ENCODE assay signal across 10 mouse cellular contexts in genomic region chr9:44231609-44232008, GRCm38 (mm10). TPM values are rescaled to one million over a fixed set of nuclear protein-coding genes. Genes with fewer than 3 reads are reported as not detected.
DNase-seq lines count a peak whose midpoint lies in the region; ATAC-seq and TF ChIP-seq lines count a peak whose summit lies in the region.
"Had no signal": no experiment of that assay in that cellular context is flagged by ENCODE, and none has a peak within 500 bp of the region (broad histone marks: within the 10 kb centered on the region; RNA-seq: fewer than 3 reads in every experiment).

No protein-coding gene starts in this region.

- no peak for TF ChIP-seq CTCF in heart, postnatal 0 days (IDR thresholded peaks at IDR 0.05; ENCODE audit: low read depth)
- TF ChIP-seq CTCF in bone marrow, adult 2 months (IDR thresholded peaks at IDR 0.05; ENCODE audit: control insufficient read depth, insufficient read depth, low read length) = no peak
- TF ChIP-seq CTCF in liver, embryonic 14.5 days (IDR thresholded peaks at IDR 0.05; ENCODE audit: low read depth) = 0 out of 2 replicates have a peak, but pooled peaks have one; percentile 2

- H3K4me1 ChIP-seq in heart, postnatal 0 days (ENCODE audit: control insufficient read depth, insufficient read depth) = peaks cover 29% of the 10 kb centered on the region
- peaks cover 5% of the 10 kb centered on the region; the same call in 1 of the 2 replicates for H3K4me1 ChIP-seq in bone marrow, adult 2 months (ENCODE audit: control insufficient read depth, insufficient read depth, low read length)
- peaks cover 27% of the 10 kb centered on the region for H3K4me1 ChIP-seq in forebrain, embryonic 16.5 days (replicated peaks; ENCODE audit: control insufficient read depth, insufficient read depth, low read length)
- H3K4me1 ChIP-seq in liver, embryonic 14.5 days (replicated peaks; ENCODE audit: control insufficient read depth in 2 of 2, insufficient read depth in 2 of 2, low read length in 1 of 2) = peaks cover 10 to 18% of the 10 kb centered on the region in 2 experiments

- no peaks in the 10 kb centered on the region for H3K27me3 ChIP-seq in heart, postnatal 0 days (ENCODE audit: control insufficient read depth, insufficient read depth, low read length)
- H3K27me3 ChIP-seq in forebrain, embryonic 16.5 days (replicated peaks; ENCODE audit: control insufficient read depth, insufficient read depth, low read length) = no peaks in the 10 kb centered on the region
- no peaks in the 10 kb centered on the region for H3K27me3 ChIP-seq in liver, embryonic 14.5 days (ENCODE audit: control insufficient read depth, insufficient read depth, low read length)

- intact Hi-C loops in left cerebral cortex, postnatal 4 days (cut with DNase I) = loop anchor here (10.0 kb wide), 1 partner anchor 247 kb away; no protein-coding TSS in a partner anchor

- H3K36me3 ChIP-seq in heart, postnatal 0 days (replicated peaks; ENCODE audit: control insufficient read depth, insufficient read depth, low read length) = no peaks in the 10 kb centered on the region
- no peaks in the 10 kb centered on the region for H3K36me3 ChIP-seq in forebrain, embryonic 16.5 days (ENCODE audit: control insufficient read depth, insufficient read depth)
- no peaks in the 10 kb centered on the region for H3K36me3 ChIP-seq in liver, embryonic 14.5 days (replicated peaks; ENCODE audit: control insufficient read depth, insufficient read depth, low read depth)

- ATAC-seq in heart, postnatal 0 days (ENCODE audit: insufficient read depth, low read depth) = no peak
- ATAC-seq in forebrain, embryonic 16.5 days = no peak
- ATAC-seq in liver, embryonic 14.5 days (ENCODE audit: insufficient read depth) = no peak

- H3K9me3 ChIP-seq in heart, postnatal 0 days (replicated peaks; ENCODE audit: control insufficient read depth, low read length) = no peaks in the 10 kb centered on the region
- H3K9me3 ChIP-seq in forebrain, embryonic 16.5 days (ENCODE audit: control insufficient read depth, low read length) = no peaks in the 10 kb centered on the region
- no peaks in the 10 kb centered on the region for H3K9me3 ChIP-seq in liver, embryonic 14.5 days (ENCODE audit: control insufficient read depth, low read length)

- DNase-seq in heart, postnatal 0 days (ENCODE audit: low spot score) = no peak
- no peak for DNase-seq in heart, adult 9 months (ENCODE audit: low spot score in 2 of 2)
- DNase-seq in liver, embryonic 14.5 days (ENCODE audit: low read depth in 3 of 3, low spot score in 3 of 3) = no peak
- no peak for DNase-seq in left cerebral cortex, postnatal 4 days
- DNase-seq in cerebellum, postnatal 14 days = no peak
- no peak for DNase-seq in thymus, postnatal 4 days
- DNase-seq: gastrocnemius, postnatal 14 days had no signal

- no peak overlapping the region for H3K4me3 ChIP-seq in heart, postnatal 0 days (ENCODE audit: low read depth, low read length)
- H3K4me3 ChIP-seq in bone marrow, adult 2 months (replicated peaks; ENCODE audit: control insufficient read depth, low read depth, low read length) = peak overlapping the region; percentile 29
- H3K4me3 ChIP-seq in forebrain, embryonic 16.5 days (replicated peaks; ENCODE audit: low read length) = no peak overlapping the region
- H3K4me3 ChIP-seq in liver, embryonic 14.5 days (ENCODE audit: insufficient read depth in 1 of 2, low read depth in 2 of 2, low read length in 2 of 2) = no peak overlapping the region; a peak in 1 of 4 replicates

- no peak for TF ChIP-seq POLR2A in bone marrow, adult 2 months (IDR thresholded peaks at IDR 0.05; ENCODE audit: borderline replicate concordance, control insufficient read depth, low read depth, low read length)

- no peak for TF ChIP-seq EP300 in heart, postnatal 0 days (IDR thresholded peaks at IDR 0.05; ENCODE audit: low read depth)
- no peak for TF ChIP-seq EP300 in liver, embryonic 14.5 days (IDR thresholded peaks at IDR 0.05; ENCODE audit: low read depth)

- peak overlapping the region; percentile 75; the same call in 1 of the 2 replicates for H3K4me2 ChIP-seq in heart, postnatal 0 days (ENCODE audit: low read depth, low read length)
- peak overlapping the region; percentile 88 for H3K4me2 ChIP-seq in forebrain, embryonic 16.5 days (ENCODE audit: low read length)
- peak overlapping the region; percentile 94 for H3K4me2 ChIP-seq in liver, embryonic 14.5 days (ENCODE audit: low read depth)

- no peak overlapping the region for H3K27ac ChIP-seq in heart, postnatal 0 days (ENCODE audit: low read depth)
- H3K27ac ChIP-seq in bone marrow, adult 2 months (ENCODE audit: control insufficient read depth, insufficient read depth, low read depth, low read length, poor library complexity) = peak overlapping the region; percentile 76
- no peak overlapping the region for H3K27ac ChIP-seq in forebrain, embryonic 16.5 days (ENCODE audit: low read length)
- no peak overlapping the region; the same call in 1 of the 2 replicates for H3K27ac ChIP-seq in liver, embryonic 14.5 days
- H3K27ac ChIP-seq: left cerebral cortex, adult 2 months had no signal

- H3K9ac ChIP-seq in heart, postnatal 0 days (replicated peaks; ENCODE audit: low read depth, low read length) = no peak overlapping the region
- no peak overlapping the region for H3K9ac ChIP-seq in forebrain, embryonic 16.5 days (replicated peaks; ENCODE audit: low read depth, low read length)
- no peak overlapping the region for H3K9ac ChIP-seq in liver, embryonic 14.5 days (replicated peaks)

RNA-seq across cellular contexts. Expression of gene Cbl, which starts 2.2 kb away (rescaled TPM):
- total RNA-seq in heart, postnatal 0 days (2014; rRNA removed; ENCODE audit: low replicate concordance) = 17.6 and 18.6 TPM in 2 replicates
- 4.3 and 5.2 TPM in 2 replicates for polyA plus RNA-seq in heart, postnatal 0 days (2015; fragmentation: Nextera tagmentation; extraction: Ambion mirVana)
- polyA plus RNA-seq in bone marrow, adult 2 months (2011; ENCODE audit: insufficient read depth, insufficient read length, low replicate concordance, missing spikeins) = 24.3 and 50.5 TPM in 2 replicates
- polyA plus RNA-seq in forebrain, embryonic 16.5 days (2015; fragmentation: Nextera tagmentation; extraction: Ambion mirVana) = 26.3 and 27.1 TPM in 2 replicates
- 3.4 and 3.9 TPM in 2 replicates for polyA plus RNA-seq in liver, embryonic 14.5 days (2012; rRNA removed)
- polyA plus RNA-seq in liver, embryonic 14.5 days (2014; fragmentation: Nextera tagmentation; extraction: Ambion mirVana) = 3.7 and 5.1 TPM in 2 replicates
- total RNA-seq in left cerebral cortex, postnatal 4 days (2021) = 10 to 100 TPM; 58.4 to 62.4 TPM

RNA-seq across cellular contexts. Expression of gene Ccdc153, which starts 8.9 kb away (rescaled TPM):
- not detected in 2 replicates for total RNA-seq in heart, postnatal 0 days (2014; rRNA removed; ENCODE audit: low replicate concordance)
- 2.0 TPM in 1 of 2 replicates, not detected in the other for polyA plus RNA-seq in heart, postnatal 0 days (2015; fragmentation: Nextera tagmentation; extraction: Ambion mirVana)
- 1.4 TPM in 1 of 2 replicates, not detected in the other for polyA plus RNA-seq in bone marrow, adult 2 months (2011; ENCODE audit: insufficient read depth, insufficient read length, low replicate concordance, missing spikeins)
- 0.48 TPM in 1 of 2 replicates, not detected in the other for polyA plus RNA-seq in forebrain, embryonic 16.5 days (2015; fragmentation: Nextera tagmentation; extraction: Ambion mirVana)
- polyA plus RNA-seq in liver, embryonic 14.5 days (2012; rRNA removed) = not detected in 2 replicates
- not detected in 2 replicates for polyA plus RNA-seq in liver, embryonic 14.5 days (2014; fragmentation: Nextera tagmentation; extraction: Ambion mirVana)
- total RNA-seq in left cerebral cortex, postnatal 4 days (2021) = 1 to 10 TPM; 3.5 to 4.6 TPM
- total RNA-seq: gastrocnemius, postnatal 14 days had no signal

RNA-seq across cellular contexts. Expression of gene Pdzd3, which starts 19.7 kb away (rescaled TPM):
- not detected in 2 replicates for total RNA-seq in heart, postnatal 0 days (2014; rRNA removed; ENCODE audit: low replicate concordance)
- 0.07 and 0.10 TPM in 2 replicates for polyA plus RNA-seq in heart, postnatal 0 days (2015; fragmentation: Nextera tagmentation; extraction: Ambion mirVana)
- 2.7 and 7.3 TPM in 2 replicates for polyA plus RNA-seq in bone marrow, adult 2 months (2011; ENCODE audit: insufficient read depth, insufficient read length, low replicate concordance, missing spikeins)
- 0.53 and 0.73 TPM in 2 replicates for polyA plus RNA-seq in forebrain, embryonic 16.5 days (2015; fragmentation: Nextera tagmentation; extraction: Ambion mirVana)
- 0.02 and 0.05 TPM in 2 replicates for polyA plus RNA-seq in liver, embryonic 14.5 days (2012; rRNA removed)
- 0.08 TPM in 1 of 2 replicates, not detected in the other for polyA plus RNA-seq in liver, embryonic 14.5 days (2014; fragmentation: Nextera tagmentation; extraction: Ambion mirVana)
- total RNA-seq in left cerebral cortex, postnatal 4 days (2021) = under 1 TPM; 0.40 to 0.72 TPM

RNA-seq across cellular contexts. Expression of gene Nlrx1, which starts 36.8 kb away (rescaled TPM):
- 10.4 and 15.4 TPM in 2 replicates for total RNA-seq in heart, postnatal 0 days (2014; rRNA removed; ENCODE audit: low replicate concordance)
- polyA plus RNA-seq in heart, postnatal 0 days (2015; fragmentation: Nextera tagmentation; extraction: Ambion mirVana) = 8.9 and 10.2 TPM in 2 replicates
- polyA plus RNA-seq in bone marrow, adult 2 months (2011; ENCODE audit: insufficient read depth, insufficient read length, low replicate concordance, missing spikeins) = 11.6 and 25.0 TPM in 2 replicates
- polyA plus RNA-seq in forebrain, embryonic 16.5 days (2015; fragmentation: Nextera tagmentation; extraction: Ambion mirVana) = 4.3 and 5.2 TPM in 2 replicates
- polyA plus RNA-seq in liver, embryonic 14.5 days (2012; rRNA removed) = 1.5 TPM in 2 replicates
- 2.7 and 3.4 TPM in 2 replicates for polyA plus RNA-seq in liver, embryonic 14.5 days (2014; fragmentation: Nextera tagmentation; extraction: Ambion mirVana)
- total RNA-seq in left cerebral cortex, postnatal 4 days (2021) = 1 to 10 TPM; 8.3 to 8.8 TPM

RNA-seq across cellular contexts. Expression of gene Abcg4, which starts 56.8 kb away (rescaled TPM):
- 1.7 and 2.1 TPM in 2 replicates for total RNA-seq in heart, postnatal 0 days (2014; rRNA removed; ENCODE audit: low replicate concordance)
- 0.49 and 0.69 TPM in 2 replicates for polyA plus RNA-seq in heart, postnatal 0 days (2015; fragmentation: Nextera tagmentation; extraction: Ambion mirVana)
- 45.0 and 74.1 TPM in 2 replicates for polyA plus RNA-seq in bone marrow, adult 2 months (2011; ENCODE audit: insufficient read depth, insufficient read length, low replicate concordance, missing spikeins)
- polyA plus RNA-seq in forebrain, embryonic 16.5 days (2015; fragmentation: Nextera tagmentation; extraction: Ambion mirVana) = 16.9 and 21.8 TPM in 2 replicates
- polyA plus RNA-seq in liver, embryonic 14.5 days (2012; rRNA removed) = 35.6 and 41.6 TPM in 2 replicates
- 10.6 and 11.1 TPM in 2 replicates for polyA plus RNA-seq in liver, embryonic 14.5 days (2014; fragmentation: Nextera tagmentation; extraction: Ambion mirVana)
- 10 to 100 TPM; 64.0 to 71.1 TPM for total RNA-seq in left cerebral cortex, postnatal 4 days (2021)
